Mouse (Mus musculus): ENCODE results near the gene Rps12. TPM values are rescaled to one million over a fixed set of nuclear protein-coding genes. Genes with fewer than 3 reads are reported as not detected.

Gene Rps12
- polyA plus RNA-seq, 1 experiment from 2014 or later, result 152 TPM

DNA sequence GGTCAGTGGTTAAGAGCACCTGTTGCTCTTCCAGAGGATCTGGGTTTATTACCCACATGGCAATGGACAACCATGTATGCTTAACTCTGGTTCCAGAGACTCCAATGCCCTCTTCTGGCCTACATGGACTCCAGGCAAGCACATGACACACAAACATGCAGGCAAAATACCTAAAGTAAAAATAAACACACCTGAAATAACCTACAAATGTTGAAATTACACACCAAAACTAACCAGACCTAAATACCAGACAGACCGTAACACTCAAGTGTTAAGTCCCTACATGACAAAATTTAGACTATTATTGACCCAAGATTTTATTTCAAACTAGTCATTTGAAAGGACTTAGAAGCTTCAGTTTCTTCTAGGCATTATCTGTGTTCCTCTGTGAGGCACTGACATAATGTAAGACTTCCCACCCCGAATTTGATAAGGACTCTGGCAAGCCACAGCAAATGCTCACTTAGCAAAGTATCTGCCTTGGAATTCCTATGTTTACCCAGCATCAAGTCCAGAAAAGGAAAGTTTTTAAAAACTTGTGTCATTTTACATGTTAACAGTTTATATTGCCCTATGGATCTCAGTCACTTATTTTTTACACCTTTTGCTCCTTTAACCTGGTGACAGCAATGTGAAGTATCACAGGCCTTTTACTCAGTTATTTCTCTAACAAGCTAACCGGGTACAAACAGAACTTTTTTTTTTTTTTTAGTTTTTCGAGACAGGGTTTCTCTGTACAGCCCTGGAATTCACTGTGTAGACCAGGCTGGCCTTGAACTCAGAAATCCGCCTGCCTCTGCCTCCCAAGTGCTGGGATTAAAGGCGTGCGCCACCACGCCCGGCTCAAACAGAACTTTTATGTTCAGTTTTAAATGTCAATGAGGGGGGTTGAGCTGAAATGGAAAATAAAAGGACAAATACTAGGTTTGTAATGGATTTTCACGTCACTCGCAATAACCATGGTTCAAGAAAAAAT, 5.0 kb downstream of the Rps12 start:
- no peaks in the 10 kb centered on the region for H3K27me3 ChIP-seq (replicated peaks; ENCODE audit: low read depth, poor library complexity, severe bottlenecking)
- DNase-seq (ENCODE audit: low spot score), result no peak
- H3K4me1 ChIP-seq, result peaks cover 18% of the 10 kb centered on the region
- WGBS, result 87% methylated on average over 11 of the region's 11 CpGs
- H3K4me3 ChIP-seq, result no peak overlapping the region
- peaks cover 62% of the 10 kb centered on the region for H3K36me3 ChIP-seq (replicated peaks)
- H3K27ac ChIP-seq (replicated peaks), result no peak overlapping the region
- H3K9me3 ChIP-seq, result no peaks in the 10 kb centered on the region

DNA sequence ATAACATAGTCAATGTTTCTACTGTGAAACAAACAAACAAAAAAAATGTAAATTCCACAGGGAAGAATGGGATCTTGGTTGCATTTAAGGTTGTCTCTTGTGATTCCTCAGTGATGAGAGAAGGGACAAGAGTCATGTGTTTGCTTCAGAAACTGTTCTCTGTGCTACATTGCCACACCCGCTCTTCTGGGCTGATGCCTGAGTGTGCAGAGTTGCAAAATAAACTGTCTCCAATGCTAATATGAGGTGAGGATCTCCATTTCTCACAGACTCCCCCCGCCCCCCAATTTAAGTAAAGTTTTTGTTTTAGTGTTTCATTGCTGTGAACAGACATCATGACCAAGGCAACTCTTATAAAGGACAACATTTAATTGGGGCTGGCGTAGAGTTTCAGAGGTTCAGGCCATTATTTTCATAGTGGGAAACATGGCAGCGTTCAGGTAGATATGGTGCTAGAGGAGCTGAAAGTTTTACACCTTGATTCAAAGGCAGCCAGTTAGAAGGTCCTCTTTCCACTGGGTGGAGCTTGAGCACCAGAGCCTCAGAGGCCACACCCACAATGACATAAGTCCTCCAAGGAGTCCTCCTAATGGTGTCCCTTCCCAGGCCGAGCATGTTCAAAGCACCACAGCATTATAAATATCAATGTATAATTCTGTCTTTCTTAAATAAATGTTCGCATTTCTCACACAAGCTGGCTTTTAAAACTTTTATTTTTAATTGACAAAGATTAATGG, 6.4 kb downstream of the Rps12 start:
- 85% methylated on average over 6 of the region's 6 CpGs for WGBS
- peaks cover 12% of the 10 kb centered on the region for H3K4me1 ChIP-seq

GRCm38 (mm10) chr10:23777288-23777945, 9.7 kb downstream of the Rps12 start:
- no peaks in the 10 kb centered on the region for H3K27me3 ChIP-seq (replicated peaks; ENCODE audit: low read depth, poor library complexity, severe bottlenecking)
- no peaks in the 10 kb centered on the region for H3K9me3 ChIP-seq
- H3K36me3 ChIP-seq (replicated peaks), result peaks cover 21% of the 10 kb centered on the region
- WGBS, result 36% methylated on average over 5 of the region's 5 CpGs
- no peak overlapping the region for H3K27ac ChIP-seq (replicated peaks)
- no peak overlapping the region for H3K4me3 ChIP-seq
- peaks cover 3% of the 10 kb centered on the region; the same call in 1 of the 2 replicates for H3K4me1 ChIP-seq
- DNase-seq (ENCODE audit: low spot score), result peak; percentile 42

More for the DNA sequence above, 6.4 kb downstream of the Rps12 start:
- Histone ChIP-seq H3K9me3 (no peaks in the 10 kb centered on the region), H3K27ac (replicated peaks) (no peak overlapping the region), H3K4me3 (no peak overlapping the region), H3K27me3 (replicated peaks; ENCODE audit: low read depth, poor library complexity, severe bottlenecking) (no peaks in the 10 kb centered on the region), H3K36me3 (replicated peaks) (peaks cover 54% of the 10 kb centered on the region)
- no peak for DNase-seq (ENCODE audit: low spot score)

DNA sequence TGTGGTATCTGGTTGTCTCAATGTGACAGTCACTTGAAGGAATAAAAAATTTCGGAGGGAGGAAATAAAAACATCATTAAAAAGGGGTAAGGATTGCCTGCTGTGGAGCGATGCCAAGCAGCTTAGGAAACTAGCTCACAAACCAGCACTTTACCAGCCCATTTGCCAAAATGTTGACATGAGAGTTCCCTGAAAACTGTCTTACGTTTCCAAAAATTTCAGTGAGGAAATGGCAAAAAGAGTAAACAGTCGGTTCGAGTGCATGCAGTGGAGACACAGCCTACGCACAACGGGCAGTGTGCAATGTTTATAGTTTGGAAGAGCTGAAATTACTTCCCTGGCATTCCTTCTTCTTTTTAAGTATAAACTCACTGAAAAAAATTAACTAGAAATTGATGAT, 32.9 kb downstream of the Rps12 start:
- Histone ChIP-seq H3K27me3 (replicated peaks; ENCODE audit: low read depth, poor library complexity, severe bottlenecking) (no peaks in the 10 kb centered on the region), H3K36me3 (replicated peaks) (no peaks in the 10 kb centered on the region), H3K9me3 (no peaks in the 10 kb centered on the region), H3K4me3 (no peak overlapping the region), H3K4me1 (peaks cover 14% of the 10 kb centered on the region), H3K27ac (replicated peaks) (0 out of 2 replicates have a peak overlapping the region, but pooled peaks have one; percentile 61)
- WGBS, result 53% methylated on average over 7 of the region's 7 CpGs
- DNase-seq (ENCODE audit: low spot score), result no peak

Other genes starting within 250 kb of the Rps12 start
- 10.2 and 11.7 TPM in 2 replicates for gene Slc18b1, start 9.7 kb upstream of the Rps12 start, polyA plus RNA-seq (2016; fragmentation: Nextera tagmentation; extraction: Ambion mirVana)
- not detected in 2 replicates for gene Vnn3, start 64.2 kb upstream of the Rps12 start, polyA plus RNA-seq (2016; fragmentation: Nextera tagmentation; extraction: Ambion mirVana)
- 1.9 and 2.1 TPM in 2 replicates for gene Vnn1, start 107.4 kb upstream of the Rps12 start, polyA plus RNA-seq (2016; fragmentation: Nextera tagmentation; extraction: Ambion mirVana)
- gene Taar1, start 133.1 kb upstream of the Rps12 start, polyA plus RNA-seq (2016; fragmentation: Nextera tagmentation; extraction: Ambion mirVana), result not detected in 2 replicates
- not detected in 2 replicates for gene Taar2, start 151.3 kb upstream of the Rps12 start, polyA plus RNA-seq (2016; fragmentation: Nextera tagmentation; extraction: Ambion mirVana)
- not detected in 2 replicates for gene Taar3, start 162.3 kb upstream of the Rps12 start, polyA plus RNA-seq (2016; fragmentation: Nextera tagmentation; extraction: Ambion mirVana)
- not detected in 2 replicates for gene Taar4, start 173.2 kb upstream of the Rps12 start, polyA plus RNA-seq (2016; fragmentation: Nextera tagmentation; extraction: Ambion mirVana)
- not detected in 2 replicates for gene Taar5, start 183.4 kb upstream of the Rps12 start, polyA plus RNA-seq (2016; fragmentation: Nextera tagmentation; extraction: Ambion mirVana)
- gene Taar6, start 198.4 kb upstream of the Rps12 start, polyA plus RNA-seq (2016; fragmentation: Nextera tagmentation; extraction: Ambion mirVana), result not detected in 2 replicates
- gene Taar7a, start 206.2 kb upstream of the Rps12 start, polyA plus RNA-seq (2016; fragmentation: Nextera tagmentation; extraction: Ambion mirVana), result not detected in 2 replicates
- gene Taar7b, start 212.7 kb upstream of the Rps12 start, polyA plus RNA-seq (2016; fragmentation: Nextera tagmentation; extraction: Ambion mirVana), result not detected in 2 replicates
- gene Taar7d, start 239.9 kb upstream of the Rps12 start, polyA plus RNA-seq (2016; fragmentation: Nextera tagmentation; extraction: Ambion mirVana), result not detected in 2 replicates

Measured in embryonic facial prominence, embryonic 10.5 days (tissue).